In the genomic region with DNA sequence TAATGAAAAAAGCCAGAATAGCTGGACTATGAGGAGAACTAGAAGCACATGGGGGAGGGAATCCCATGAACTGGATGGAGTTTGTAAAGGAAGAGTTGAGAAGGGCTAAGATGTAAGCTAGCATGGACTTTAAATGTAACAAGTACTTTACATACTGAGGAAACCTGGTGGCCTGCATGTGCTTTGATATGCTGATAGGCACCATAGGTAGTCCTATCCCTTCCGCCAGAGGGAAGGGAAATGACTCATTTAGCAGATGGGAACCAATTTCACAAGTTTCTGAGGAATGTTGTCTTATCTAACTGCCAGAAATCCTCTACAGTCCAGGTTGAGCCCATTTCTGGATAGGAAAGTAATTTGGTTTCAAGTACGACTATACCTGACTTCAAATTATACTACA, we compare ENCODE assay signal across 21 mouse cellular contexts. TPM values are rescaled to one million over a fixed set of nuclear protein-coding genes. Genes with fewer than 3 reads are reported as not detected.
DNase-seq lines count a peak whose midpoint lies in the region; ATAC-seq and TF ChIP-seq lines count a peak whose summit lies in the region.
"Had no signal": no experiment of that assay in that cellular context is flagged by ENCODE, and none has a peak within 500 bp of the region (broad histone marks: within the 10 kb centered on the region; RNA-seq: fewer than 3 reads in every experiment).

No protein-coding gene starts in this region.

- no peak overlapping the region for H3K9ac ChIP-seq in forebrain, embryonic 12.5 days
- H3K9ac ChIP-seq in forebrain, embryonic 13.5 days, result no peak overlapping the region
- H3K9ac ChIP-seq in limb, embryonic 12.5 days (replicated peaks), result no peak overlapping the region
- no peak overlapping the region for H3K9ac ChIP-seq in limb, embryonic 15.5 days

- no peak overlapping the region for H3K4me3 ChIP-seq in forebrain, embryonic 12.5 days (replicated peaks)
- no peak overlapping the region for H3K4me3 ChIP-seq in forebrain, embryonic 13.5 days
- no peak overlapping the region for H3K4me3 ChIP-seq in limb, embryonic 12.5 days (replicated peaks)
- no peak overlapping the region for H3K4me3 ChIP-seq in limb, embryonic 10.5 days
- H3K4me3 ChIP-seq in G1E (ENCODE audit: low read depth, low read length), result no peak overlapping the region
- H3K4me3 ChIP-seq in limb, embryonic 15.5 days, result no peak overlapping the region
- no peak overlapping the region for H3K4me3 ChIP-seq in embryonic facial prominence, embryonic 10.5 days

- 73% methylated on average over 2 of the region's 2 CpGs for WGBS in forebrain, embryonic 12.5 days
- WGBS in forebrain, embryonic 13.5 days, result 79% methylated on average over 2 of the region's 2 CpGs
- 49% methylated on average over 2 of the region's 2 CpGs for WGBS in limb, embryonic 12.5 days
- 57% methylated on average over 2 of the region's 2 CpGs for WGBS in limb, embryonic 10.5 days
- 51% methylated on average over 2 of the region's 2 CpGs for WGBS in limb, embryonic 15.5 days
- WGBS in embryonic facial prominence, embryonic 10.5 days, result 55% methylated on average over 2 of the region's 2 CpGs

- H3K27ac ChIP-seq in forebrain, embryonic 12.5 days, result 0 out of 2 replicates have a peak overlapping the region, but pooled peaks have one; percentile 3
- H3K27ac ChIP-seq in forebrain, embryonic 13.5 days, result no peak overlapping the region
- peak overlapping the region; percentile 29; the same call in 1 of the 2 replicates for H3K27ac ChIP-seq in limb, embryonic 12.5 days
- H3K27ac ChIP-seq in limb, embryonic 10.5 days, result no peak overlapping the region
- peak overlapping the region; percentile 3; the same call in 1 of the 2 replicates for H3K27ac ChIP-seq in limb, embryonic 15.5 days
- no peak overlapping the region for H3K27ac ChIP-seq in embryonic facial prominence, embryonic 10.5 days (replicated peaks)
- H3K27ac ChIP-seq: macrophage had no signal

- no peak for DNase-seq in limb, embryonic 10.5 days (ENCODE audit: low spot score)
- no peak for DNase-seq in G1E (ENCODE audit: low spot score)
- DNase-seq in embryonic facial prominence, embryonic 10.5 days (ENCODE audit: low spot score), result no peak
- DNase-seq in natural killer cell, adult 2 months (ENCODE audit: low spot score in 2 of 2), result no peak
- DNase-seq: adrenal gland, postnatal 25 days; cerebellum, adult 11-12 months; cerebellum, postnatal 14 days; gastrocnemius, postnatal 36 days; right cerebral cortex, postnatal 25 days; thymus, adult 2 months had no signal

- H3K9me3 ChIP-seq in forebrain, embryonic 12.5 days, result peaks cover 6% of the 10 kb centered on the region; the same call in 1 of the 2 replicates
- H3K9me3 ChIP-seq in forebrain, embryonic 13.5 days (replicated peaks), result peaks cover 4% of the 10 kb centered on the region; the same call in 1 of the 2 replicates
- H3K9me3 ChIP-seq in limb, embryonic 12.5 days, result peaks cover 7% of the 10 kb centered on the region; the same call in 1 of the 2 replicates
- H3K9me3 ChIP-seq in limb, embryonic 10.5 days (replicated peaks), result no peaks in the 10 kb centered on the region
- peaks cover 6% of the 10 kb centered on the region for H3K9me3 ChIP-seq in G1E (replicated peaks)
- peaks cover 5% of the 10 kb centered on the region; the same call in 1 of the 2 replicates for H3K9me3 ChIP-seq in limb, embryonic 15.5 days
- H3K9me3 ChIP-seq in embryonic facial prominence, embryonic 10.5 days, result peaks cover 3% of the 10 kb centered on the region; the same call in 1 of the 2 replicates

- H3K4me1 ChIP-seq in forebrain, embryonic 12.5 days, result no peaks in the 10 kb centered on the region
- no peaks in the 10 kb centered on the region for H3K4me1 ChIP-seq in forebrain, embryonic 13.5 days
- H3K4me1 ChIP-seq in limb, embryonic 12.5 days (replicated peaks), result peaks cover 9% of the 10 kb centered on the region; the same call in 1 of the 2 replicates
- peaks cover 10% of the 10 kb centered on the region; the same call in 1 of the 2 replicates for H3K4me1 ChIP-seq in limb, embryonic 10.5 days
- H3K4me1 ChIP-seq in G1E (ENCODE audit: insufficient read depth, low read depth, low read length), result no peaks in the 10 kb centered on the region
- no peaks in the 10 kb centered on the region for H3K4me1 ChIP-seq in limb, embryonic 15.5 days
- peaks cover 5% of the 10 kb centered on the region; the same call in 1 of the 2 replicates for H3K4me1 ChIP-seq in embryonic facial prominence, embryonic 10.5 days

- peaks cover 26% of the 10 kb centered on the region for H3K36me3 ChIP-seq in forebrain, embryonic 12.5 days (replicated peaks)
- peaks cover 30% of the 10 kb centered on the region for H3K36me3 ChIP-seq in forebrain, embryonic 13.5 days (ENCODE audit: poor library complexity, severe bottlenecking)
- H3K36me3 ChIP-seq in limb, embryonic 12.5 days, result peaks cover 28% of the 10 kb centered on the region
- peaks cover 33% of the 10 kb centered on the region for H3K36me3 ChIP-seq in limb, embryonic 10.5 days
- peaks cover 27% of the 10 kb centered on the region for H3K36me3 ChIP-seq in G1E (replicated peaks)
- H3K36me3 ChIP-seq in limb, embryonic 15.5 days, result peaks cover 25% of the 10 kb centered on the region
- peaks cover 31% of the 10 kb centered on the region for H3K36me3 ChIP-seq in embryonic facial prominence, embryonic 10.5 days (replicated peaks)

- H3K4me2 ChIP-seq in forebrain, embryonic 12.5 days, result no peak overlapping the region
- no peak overlapping the region for H3K4me2 ChIP-seq in forebrain, embryonic 13.5 days
- no peak overlapping the region for H3K4me2 ChIP-seq in limb, embryonic 12.5 days
- H3K4me2 ChIP-seq in limb, embryonic 15.5 days, result no peak overlapping the region

- TF ChIP-seq CTCF in G1E (IDR thresholded peaks at IDR 0.05; ENCODE audit: low read depth, low read length), result no peak

- ATAC-seq in forebrain, embryonic 12.5 days (ENCODE audit: low FRiP score), result no peak
- no peak for ATAC-seq in forebrain, embryonic 13.5 days
- no peak for ATAC-seq in limb, embryonic 12.5 days (ENCODE audit: insufficient number of reproducible peaks, insufficient read depth, low FRiP score, low TSS enrichment, low read depth)
- ATAC-seq in G1E (ENCODE audit: extremely low read depth, insufficient number of reproducible peaks, low FRiP score, poor library complexity, severe bottlenecking), result peak; percentile 15; the same call in 1 of the 2 replicates
- no peak for ATAC-seq in limb, embryonic 15.5 days (ENCODE audit: insufficient number of reproducible peaks, low FRiP score, low TSS enrichment, low read depth)
- ATAC-seq: forebrain, embryonic 14.5 days; hindbrain, embryonic 16.5 days; intestine, postnatal 0 days; midbrain, embryonic 16.5 days; Patski had no signal

- no peaks in the 10 kb centered on the region for H3K27me3 ChIP-seq in forebrain, embryonic 12.5 days
- H3K27me3 ChIP-seq in forebrain, embryonic 13.5 days, result no peaks in the 10 kb centered on the region
- no peaks in the 10 kb centered on the region for H3K27me3 ChIP-seq in limb, embryonic 12.5 days
- no peaks in the 10 kb centered on the region for H3K27me3 ChIP-seq in limb, embryonic 10.5 days (ENCODE audit: low read depth, poor library complexity, severe bottlenecking)
- H3K27me3 ChIP-seq in G1E (ENCODE audit: insufficient read depth, low read length), result no peaks in the 10 kb centered on the region; the same call in 1 of the 2 replicates
- H3K27me3 ChIP-seq in limb, embryonic 15.5 days, result no peaks in the 10 kb centered on the region
- H3K27me3 ChIP-seq in embryonic facial prominence, embryonic 10.5 days (replicated peaks; ENCODE audit: low read depth, poor library complexity, severe bottlenecking), result no peaks in the 10 kb centered on the region
- H3K27me3 ChIP-seq: CH12.LX, Patski had no signal

RNA-seq across cellular contexts. Expression of a gene that starts 15.5 kb away (rescaled TPM):
- polyA plus RNA-seq in forebrain, embryonic 12.5 days (2016; fragmentation: Nextera tagmentation; extraction: Ambion mirVana), result 719 and 759 TPM in 2 replicates
- 732 and 791 TPM in 2 replicates for polyA plus RNA-seq in forebrain, embryonic 13.5 days (2015; fragmentation: Nextera tagmentation; extraction: Ambion mirVana)
- polyA plus RNA-seq in limb, embryonic 12.5 days (2016; fragmentation: Nextera tagmentation; extraction: Ambion mirVana), result 622 TPM in 2 replicates
- polyA plus RNA-seq in limb, embryonic 10.5 days (2016; fragmentation: Nextera tagmentation; extraction: Ambion mirVana), result 639 and 665 TPM in 2 replicates
- total RNA-seq in G1E (2014; fragmentation: Nextera tagmentation) (254 and 291 TPM in 2 replicates), G1E (2017) (523 and 598 TPM in 2 replicates)
- 72.8 and 98.2 TPM in 2 replicates for polyA plus RNA-seq in G1E (2012)
- 369 and 396 TPM in 2 replicates for polyA plus RNA-seq in limb, embryonic 15.5 days (2015; fragmentation: Nextera tagmentation; extraction: Ambion mirVana)
- 700 and 747 TPM in 2 replicates for polyA plus RNA-seq in embryonic facial prominence, embryonic 10.5 days (2016; fragmentation: Nextera tagmentation; extraction: Ambion mirVana)

RNA-seq across cellular contexts. Expression of a gene that starts 16.0 kb away (rescaled TPM):
- 2,862 and 3,130 TPM in 2 replicates for polyA plus RNA-seq in forebrain, embryonic 12.5 days (2016; fragmentation: Nextera tagmentation; extraction: Ambion mirVana)
- 2,330 and 2,378 TPM in 2 replicates for polyA plus RNA-seq in forebrain, embryonic 13.5 days (2015; fragmentation: Nextera tagmentation; extraction: Ambion mirVana)
- 2,291 and 2,602 TPM in 2 replicates for polyA plus RNA-seq in limb, embryonic 12.5 days (2016; fragmentation: Nextera tagmentation; extraction: Ambion mirVana)
- 1,996 and 2,303 TPM in 2 replicates for polyA plus RNA-seq in limb, embryonic 10.5 days (2016; fragmentation: Nextera tagmentation; extraction: Ambion mirVana)
- total RNA-seq in G1E (2014; fragmentation: Nextera tagmentation) (906 TPM in 2 replicates), G1E (2017) (1,057 and 1,396 TPM in 2 replicates)
- polyA plus RNA-seq in G1E (2012), result 392 and 574 TPM in 2 replicates
- polyA plus RNA-seq in limb, embryonic 15.5 days (2015; fragmentation: Nextera tagmentation; extraction: Ambion mirVana), result 1,549 and 1,691 TPM in 2 replicates
- 2,407 and 2,547 TPM in 2 replicates for polyA plus RNA-seq in embryonic facial prominence, embryonic 10.5 days (2016; fragmentation: Nextera tagmentation; extraction: Ambion mirVana)

RNA-seq across cellular contexts. Expression of a gene that starts 38.1 kb away (rescaled TPM):
- polyA plus RNA-seq in forebrain, embryonic 12.5 days (2016; fragmentation: Nextera tagmentation; extraction: Ambion mirVana), result 39.8 and 40.2 TPM in 2 replicates
- polyA plus RNA-seq in forebrain, embryonic 13.5 days (2015; fragmentation: Nextera tagmentation; extraction: Ambion mirVana), result 41.2 and 43.8 TPM in 2 replicates
- 15.3 and 17.3 TPM in 2 replicates for polyA plus RNA-seq in limb, embryonic 12.5 days (2016; fragmentation: Nextera tagmentation; extraction: Ambion mirVana)
- 14.6 and 16.0 TPM in 2 replicates for polyA plus RNA-seq in limb, embryonic 10.5 days (2016; fragmentation: Nextera tagmentation; extraction: Ambion mirVana)
- total RNA-seq in G1E (2014; fragmentation: Nextera tagmentation) (not detected in 2 replicates), G1E (2017) (1.2 and 1.5 TPM in 2 replicates)
- not detected in 2 replicates for polyA plus RNA-seq in G1E (2012)
- polyA plus RNA-seq in limb, embryonic 15.5 days (2015; fragmentation: Nextera tagmentation; extraction: Ambion mirVana), result 10.0 and 13.0 TPM in 2 replicates
- polyA plus RNA-seq in embryonic facial prominence, embryonic 10.5 days (2016; fragmentation: Nextera tagmentation; extraction: Ambion mirVana), result 22.7 and 24.0 TPM in 2 replicates

RNA-seq across cellular contexts. Expression of a gene that starts 53.2 kb away (rescaled TPM):
- 2.2 and 2.3 TPM in 2 replicates for polyA plus RNA-seq in forebrain, embryonic 12.5 days (2016; fragmentation: Nextera tagmentation; extraction: Ambion mirVana)
- 3.7 and 3.8 TPM in 2 replicates for polyA plus RNA-seq in forebrain, embryonic 13.5 days (2015; fragmentation: Nextera tagmentation; extraction: Ambion mirVana)
- 0.96 and 1.4 TPM in 2 replicates for polyA plus RNA-seq in limb, embryonic 12.5 days (2016; fragmentation: Nextera tagmentation; extraction: Ambion mirVana)
- 0.39 and 0.56 TPM in 2 replicates for polyA plus RNA-seq in limb, embryonic 10.5 days (2016; fragmentation: Nextera tagmentation; extraction: Ambion mirVana)
- not detected in 2 replicates for total RNA-seq in G1E (2014; fragmentation: Nextera tagmentation)
- total RNA-seq in G1E (2017), result 0.27 TPM in 1 of 2 replicates, not detected in the other
- polyA plus RNA-seq in G1E (2012), result not detected in 2 replicates
- 3.9 and 5.9 TPM in 2 replicates for polyA plus RNA-seq in limb, embryonic 15.5 days (2015; fragmentation: Nextera tagmentation; extraction: Ambion mirVana)
- polyA plus RNA-seq in embryonic facial prominence, embryonic 10.5 days (2016; fragmentation: Nextera tagmentation; extraction: Ambion mirVana), result 1.3 and 1.6 TPM in 2 replicates
- total RNA-seq: adrenal gland, postnatal 25 days had no signal
- polyA plus RNA-seq: macrophage had no signal

Comparison
In these comparisons a context has a peak if more than half of its experiments do, and no peak if none do; other contexts are left out.
1. H3K27ac ChIP-seq: peak in forebrain, embryonic 12.5 days (single experiment), limb, embryonic 12.5 days (single experiment) and limb, embryonic 15.5 days (single experiment); none in forebrain, embryonic 13.5 days (single experiment), limb, embryonic 10.5 days (single experiment) and embryonic facial prominence, embryonic 10.5 days (single experiment).
2. RNA of a gene that starts 38.1 kb away (polyA plus RNA-seq): 41.2 to 43.8 TPM in forebrain, embryonic 13.5 days, 39.8 to 40.2 TPM in forebrain, embryonic 12.5 days, 22.7 to 24.0 TPM in embryonic facial prominence, embryonic 10.5 days, 15.3 to 17.3 TPM in limb, embryonic 12.5 days, 14.6 to 16.0 TPM in limb, embryonic 10.5 days and 10.0 to 13.0 TPM in limb, embryonic 15.5 days; not detected in G1E; every median in the first group is over 10 times any median in the second.